Mouse (Mus musculus): ENCODE results near the gene 4930556J24Rik.
"Not testable (repeated sequence)": the region's sequence is repeated elsewhere in the genome, so short reads cannot be mapped to it uniquely, and the experiment has no call there.

The 4930556J24Rik gene

DNA sequence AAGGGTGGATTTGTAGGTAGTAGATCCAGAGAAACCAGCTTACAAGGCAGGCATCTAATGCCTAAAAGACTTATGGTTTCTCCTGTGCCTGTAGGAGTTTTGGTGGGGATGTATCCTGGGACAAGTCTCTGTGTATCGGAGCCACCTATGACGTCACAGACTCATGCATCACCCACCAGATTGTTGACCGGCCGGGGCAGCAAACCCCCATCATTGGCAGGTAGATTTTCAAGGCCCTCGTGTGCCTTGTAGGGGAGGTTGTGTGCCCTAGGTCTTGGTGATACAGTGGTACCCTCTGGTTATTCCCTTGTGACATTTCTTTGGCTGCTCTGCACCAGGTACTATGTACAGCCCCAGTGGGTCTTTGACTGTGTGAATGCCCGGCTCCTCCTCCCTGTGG lies at the start of gene 4930556J24Rik:
TSS of gene 4930556J24Rik (minus strand) at position 101 of the 400 bp plus-strand sequence.
- DNase-seq (ENCODE audit: low spot score): no peak

DNA sequence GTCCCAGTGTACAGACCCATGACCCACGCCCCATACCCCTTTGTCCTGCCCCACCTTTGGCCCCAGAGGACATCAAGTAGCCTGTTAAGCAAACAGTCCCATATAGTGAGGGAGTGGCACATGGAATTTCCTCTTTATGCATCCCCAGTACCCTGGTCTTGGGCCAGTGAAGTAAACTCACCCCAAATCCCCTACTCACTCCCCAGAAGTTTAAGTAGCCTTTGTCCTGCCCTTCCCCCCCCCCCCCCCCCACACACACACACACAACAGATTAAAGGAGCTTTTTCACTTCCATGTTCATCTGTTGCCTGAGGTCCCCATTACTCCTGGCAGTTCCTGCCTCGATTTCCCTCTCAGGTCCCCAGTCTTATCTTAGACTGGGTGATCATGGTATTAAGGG lies 46.7 kb upstream of the 4930556J24Rik start:
- DNase-seq (ENCODE audit: low spot score): no peak

DNA sequence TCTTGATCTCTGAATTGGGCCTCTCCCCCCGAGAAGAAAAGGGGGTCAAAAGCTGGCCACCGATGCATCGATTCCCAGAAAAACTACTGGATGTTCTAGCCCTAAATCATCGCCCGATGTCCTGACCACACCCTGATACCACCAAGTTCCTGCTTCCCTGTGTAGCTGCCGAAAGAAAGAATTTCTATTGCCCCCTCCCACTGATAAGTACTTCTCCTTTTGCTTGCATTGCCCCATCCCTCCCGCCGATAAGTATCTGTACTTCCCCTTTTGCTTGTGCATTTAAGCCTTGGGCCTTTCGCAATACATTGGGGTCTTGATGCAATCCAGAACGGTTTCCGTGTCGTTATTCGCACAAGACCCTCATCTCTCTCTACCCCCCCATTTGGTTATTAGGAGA lies 45.5 kb upstream of the 4930556J24Rik start:
- DNase-seq (ENCODE audit: low spot score): not testable (repeated sequence)

DNA sequence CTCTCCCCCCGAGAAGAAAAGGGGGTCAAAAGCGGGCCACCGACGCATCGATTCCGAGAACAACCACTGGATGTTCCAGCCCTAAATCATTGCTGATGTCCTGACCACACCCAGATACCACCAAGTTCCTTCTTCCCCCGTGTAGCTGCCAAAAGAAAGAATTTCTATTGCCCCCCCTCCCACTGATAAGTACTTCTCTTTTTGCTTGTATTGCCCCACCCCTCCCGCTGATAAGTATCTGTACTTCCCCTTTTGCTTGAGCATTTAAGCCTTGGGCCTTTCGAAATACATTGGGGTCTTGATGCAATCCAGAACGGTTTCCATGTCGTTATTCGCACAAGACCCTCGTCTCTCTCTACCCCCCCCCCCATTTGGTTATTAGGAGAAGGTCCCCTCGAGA lies 39.2 kb upstream of the 4930556J24Rik start:
- not testable (repeated sequence) for DNase-seq (ENCODE audit: low spot score)

DNA sequence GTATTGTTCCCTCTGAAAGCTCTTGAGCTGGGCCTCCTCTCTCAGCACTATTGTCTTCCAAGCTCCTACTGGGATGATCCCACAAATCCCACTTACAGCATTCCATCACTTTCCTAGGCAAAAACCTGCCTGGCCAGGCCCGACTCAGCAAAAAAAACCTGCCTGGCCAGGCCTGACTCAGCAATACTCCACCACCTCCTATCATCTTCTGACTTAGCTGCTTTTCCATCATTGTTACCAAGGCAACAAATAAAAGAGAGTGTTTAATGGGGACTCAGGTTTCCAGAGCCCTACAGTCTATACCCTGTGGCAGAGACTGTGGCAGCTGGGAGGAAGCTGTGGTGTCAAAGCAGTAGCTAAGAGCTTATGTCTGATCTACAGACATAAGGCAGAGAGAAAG lies 36.0 kb upstream of the 4930556J24Rik start:
- no peak for DNase-seq (ENCODE audit: low spot score)

DNA sequence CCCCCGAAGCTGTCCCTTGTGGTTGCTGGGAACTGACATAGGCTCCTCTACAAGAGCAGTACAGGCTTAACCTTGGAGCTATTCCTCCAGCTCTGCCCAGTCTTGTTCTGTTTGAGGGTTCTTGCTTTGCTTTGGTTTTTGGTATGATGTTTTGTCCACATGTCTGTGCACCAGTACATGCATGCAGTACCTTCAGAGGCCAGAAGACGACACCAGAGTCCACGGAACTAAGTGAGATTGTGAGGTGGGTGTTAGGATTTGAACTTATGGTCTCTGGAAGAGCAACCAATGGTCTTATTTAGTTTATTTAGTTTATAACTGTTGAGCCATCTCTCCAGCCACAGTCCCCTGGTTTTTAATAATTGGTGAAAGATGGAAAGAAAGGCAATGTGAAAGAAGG lies 29.9 kb upstream of the 4930556J24Rik start:
- no peak for DNase-seq (ENCODE audit: low spot score)

DNA sequence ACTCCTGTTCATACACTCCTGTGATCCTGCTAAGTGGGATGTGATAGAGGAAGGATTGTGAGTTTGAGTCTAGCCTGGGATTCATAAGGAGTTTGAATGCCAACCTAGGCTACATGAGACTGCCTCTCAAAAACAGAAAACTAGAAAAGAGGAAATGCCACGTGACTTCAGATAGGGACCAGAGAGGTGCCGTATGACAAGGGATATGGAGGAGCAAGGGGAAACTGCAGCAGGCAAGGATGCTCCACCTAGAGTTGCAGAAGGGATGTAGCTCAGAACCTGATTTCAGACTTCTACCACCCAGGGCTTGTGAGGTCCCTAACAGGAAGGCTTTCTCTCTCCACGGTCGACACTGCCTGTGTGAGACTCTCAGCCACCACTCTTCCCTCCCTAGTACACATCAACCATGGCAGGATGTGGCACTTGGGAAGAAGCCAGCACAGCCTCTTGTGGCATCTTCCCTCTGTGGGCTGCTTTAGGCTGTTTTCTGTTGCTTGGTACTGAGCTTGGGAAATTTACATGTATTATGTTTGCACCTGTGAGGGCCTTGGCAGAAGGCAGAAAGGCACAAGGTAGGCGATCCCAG lies 28.7 kb upstream of the 4930556J24Rik start:
- no peak for DNase-seq (ENCODE audit: low spot score)

DNA sequence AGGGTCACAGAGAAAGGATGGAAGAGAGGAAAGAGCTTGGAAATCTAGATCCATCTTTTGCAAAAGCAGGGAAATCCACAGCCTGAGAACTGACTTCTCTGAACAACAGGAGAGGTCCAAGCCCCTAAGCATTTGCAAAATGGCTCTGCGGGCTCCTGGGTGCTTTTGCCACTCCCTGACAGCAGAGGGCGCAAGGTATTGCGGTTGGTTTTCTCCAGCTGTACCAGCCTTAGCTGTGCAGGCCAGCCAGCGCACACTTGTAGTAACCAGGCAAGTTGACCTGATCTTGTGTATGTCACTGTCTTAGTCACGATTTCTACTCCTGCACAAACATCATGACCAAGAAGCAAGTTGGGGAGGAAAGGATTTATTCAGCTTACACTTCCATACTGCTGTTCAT lies 25.0 kb upstream of the 4930556J24Rik start:
- peak; percentile 88 for DNase-seq (ENCODE audit: low spot score)

DNA sequence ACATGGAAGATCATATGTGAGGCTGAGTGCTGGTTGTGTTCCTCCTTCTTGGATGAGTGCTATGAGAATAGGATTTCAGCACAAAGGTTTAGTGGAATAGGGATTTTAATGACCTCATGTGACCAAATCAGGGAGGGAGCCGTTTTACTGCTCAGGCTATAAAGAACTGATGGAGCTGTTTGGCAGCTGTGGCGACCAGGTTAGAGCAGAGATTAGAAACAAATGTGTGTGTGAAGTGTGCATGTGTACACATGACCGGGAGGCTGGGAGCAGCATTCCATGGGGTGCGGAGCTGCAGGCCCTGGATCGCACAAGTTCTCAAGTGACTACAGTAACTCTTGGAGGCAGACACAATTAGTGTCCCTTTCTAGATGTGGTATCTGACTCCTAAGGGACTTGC lies 23.0 kb upstream of the 4930556J24Rik start:
- DNase-seq (ENCODE audit: low spot score): no peak

DNA sequence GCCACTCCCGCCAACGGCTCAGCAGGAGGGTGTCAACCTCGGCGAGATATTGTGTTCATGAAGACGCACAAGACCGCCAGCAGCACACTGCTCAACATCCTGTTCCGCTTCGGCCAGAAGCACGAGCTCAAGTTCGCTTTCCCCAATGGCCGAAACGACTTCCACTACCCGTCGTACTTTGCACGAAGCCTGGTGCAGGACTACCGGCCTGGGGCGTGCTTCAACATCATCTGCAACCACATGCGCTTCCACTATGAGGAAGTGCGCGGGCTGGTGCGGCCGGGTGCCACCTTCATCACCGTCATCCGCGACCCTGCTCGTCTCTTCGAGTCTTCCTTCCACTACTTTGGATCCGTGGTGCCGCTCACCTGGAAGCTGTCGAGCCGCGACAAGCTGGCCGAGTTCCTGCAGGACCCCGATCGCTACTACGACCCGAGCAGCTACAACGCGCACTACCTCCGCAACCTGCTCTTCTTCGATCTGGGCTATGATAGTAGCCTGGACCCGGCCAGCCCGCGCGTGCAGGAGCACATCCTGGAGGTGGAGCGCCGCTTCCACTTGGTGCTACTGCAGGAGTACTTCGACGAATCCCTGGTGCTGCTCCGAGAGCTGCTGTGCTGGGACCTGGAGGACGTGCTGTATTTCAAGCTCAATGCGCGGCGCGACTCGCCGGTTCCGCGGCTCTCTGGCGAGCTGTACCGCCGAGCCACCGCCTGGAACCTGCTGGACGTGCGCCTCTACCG lies 21.6 kb upstream of the 4930556J24Rik start:
- DNase-seq (ENCODE audit: low spot score): no peak

DNA sequence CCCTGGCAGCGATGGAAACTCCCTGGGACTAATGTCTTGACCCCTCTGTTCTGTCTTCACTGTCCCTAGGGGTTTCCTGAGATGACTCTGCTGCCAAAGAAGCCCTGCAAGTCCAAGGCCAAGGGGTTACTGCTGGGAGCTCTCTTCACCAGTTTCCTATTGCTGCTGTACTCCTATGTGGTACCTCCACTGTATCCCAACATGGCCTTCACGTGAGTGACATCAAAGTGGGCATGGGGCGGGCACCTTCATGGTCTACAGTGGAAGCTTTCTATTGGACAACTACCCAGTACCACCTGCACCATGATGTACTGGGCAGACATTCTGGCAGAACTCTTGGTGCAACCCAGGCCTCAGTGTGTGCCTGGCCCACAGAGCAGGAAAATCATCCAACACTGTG lies 20.3 kb upstream of the 4930556J24Rik start:
- DNase-seq (ENCODE audit: low spot score): no peak

DNA sequence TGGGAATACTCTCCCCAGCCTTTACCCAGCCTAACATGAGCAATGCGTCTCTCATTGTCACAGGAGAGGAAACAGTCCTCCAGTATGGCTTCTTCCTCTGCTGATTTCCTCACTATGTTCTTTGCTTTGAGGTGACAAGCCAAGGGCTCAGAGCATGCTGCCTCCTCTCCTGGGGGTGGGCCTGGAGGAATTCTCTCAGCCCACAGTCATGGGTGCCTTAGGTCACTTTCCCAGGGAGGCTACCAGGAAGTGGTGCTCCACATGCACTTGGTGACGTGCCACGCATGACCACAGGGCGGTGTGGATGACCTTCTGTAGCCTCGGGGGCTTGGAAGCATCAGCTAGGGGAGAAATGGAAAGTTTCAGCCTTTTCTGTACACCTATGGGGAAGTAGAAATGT lies 18.9 kb upstream of the 4930556J24Rik start:
- no peak for DNase-seq (ENCODE audit: low spot score)

DNA sequence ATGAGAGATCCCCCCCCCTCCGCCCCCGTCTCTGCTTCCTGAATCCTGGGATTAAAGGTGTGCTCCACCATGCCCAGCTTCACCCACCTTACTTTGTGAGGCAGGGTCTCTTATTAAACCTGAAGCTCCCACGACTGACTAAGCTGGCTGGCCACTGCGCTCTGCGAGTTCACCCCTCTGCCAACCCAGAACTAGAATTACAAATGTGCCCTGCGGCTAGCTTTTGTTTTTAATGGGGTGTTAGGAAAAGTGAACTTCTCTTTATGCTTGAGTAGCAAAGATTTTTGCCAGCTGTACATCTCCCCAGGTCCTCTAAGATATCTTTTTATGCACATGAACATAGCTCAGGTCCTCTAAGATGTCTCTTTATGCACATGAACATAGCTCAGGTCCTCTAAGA lies 17.3 kb upstream of the 4930556J24Rik start:
- no peak for DNase-seq (ENCODE audit: low spot score)

DNA sequence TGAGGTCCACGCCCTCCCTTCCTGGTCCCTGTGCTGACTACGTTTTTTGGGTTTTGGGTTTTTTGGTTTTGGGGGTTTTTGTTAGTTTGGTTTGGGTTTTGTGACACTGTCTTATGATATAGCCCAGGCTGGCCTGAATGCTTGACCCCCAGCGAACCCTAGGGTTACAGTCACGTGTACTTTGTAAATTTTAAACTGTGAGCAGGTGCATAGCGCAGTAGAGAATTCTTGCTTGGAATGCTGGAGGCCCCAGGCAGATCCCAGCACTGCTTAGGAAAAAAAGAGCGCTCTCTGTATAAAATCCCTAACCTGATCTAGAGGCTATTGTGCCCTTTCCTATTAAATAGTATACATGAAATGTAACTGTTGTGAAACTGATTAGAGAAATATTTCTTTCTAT lies 16.6 kb upstream of the 4930556J24Rik start:
- DNase-seq (ENCODE audit: low spot score): no peak

DNA sequence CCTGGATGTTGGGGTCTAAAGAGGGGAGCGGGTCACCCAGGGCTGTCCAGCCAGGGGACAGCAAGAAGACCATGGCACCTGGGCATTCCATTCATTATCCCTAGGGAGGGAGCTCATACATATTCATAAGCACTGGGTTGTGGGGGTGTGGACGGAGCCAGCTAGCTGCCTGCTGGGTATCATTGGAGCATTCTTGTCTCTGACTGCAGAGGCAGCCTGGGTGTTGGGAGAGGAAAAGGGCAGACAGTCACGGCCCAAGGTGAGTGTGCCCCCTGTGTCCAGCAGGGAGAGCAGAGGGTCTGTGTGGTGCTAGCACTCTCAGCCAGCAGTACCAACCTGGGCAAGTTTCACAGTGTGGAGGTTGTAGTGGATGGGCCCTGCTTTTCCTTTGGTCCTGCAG lies 13.2 kb upstream of the 4930556J24Rik start:
- DNase-seq (ENCODE audit: low spot score): no peak

DNA sequence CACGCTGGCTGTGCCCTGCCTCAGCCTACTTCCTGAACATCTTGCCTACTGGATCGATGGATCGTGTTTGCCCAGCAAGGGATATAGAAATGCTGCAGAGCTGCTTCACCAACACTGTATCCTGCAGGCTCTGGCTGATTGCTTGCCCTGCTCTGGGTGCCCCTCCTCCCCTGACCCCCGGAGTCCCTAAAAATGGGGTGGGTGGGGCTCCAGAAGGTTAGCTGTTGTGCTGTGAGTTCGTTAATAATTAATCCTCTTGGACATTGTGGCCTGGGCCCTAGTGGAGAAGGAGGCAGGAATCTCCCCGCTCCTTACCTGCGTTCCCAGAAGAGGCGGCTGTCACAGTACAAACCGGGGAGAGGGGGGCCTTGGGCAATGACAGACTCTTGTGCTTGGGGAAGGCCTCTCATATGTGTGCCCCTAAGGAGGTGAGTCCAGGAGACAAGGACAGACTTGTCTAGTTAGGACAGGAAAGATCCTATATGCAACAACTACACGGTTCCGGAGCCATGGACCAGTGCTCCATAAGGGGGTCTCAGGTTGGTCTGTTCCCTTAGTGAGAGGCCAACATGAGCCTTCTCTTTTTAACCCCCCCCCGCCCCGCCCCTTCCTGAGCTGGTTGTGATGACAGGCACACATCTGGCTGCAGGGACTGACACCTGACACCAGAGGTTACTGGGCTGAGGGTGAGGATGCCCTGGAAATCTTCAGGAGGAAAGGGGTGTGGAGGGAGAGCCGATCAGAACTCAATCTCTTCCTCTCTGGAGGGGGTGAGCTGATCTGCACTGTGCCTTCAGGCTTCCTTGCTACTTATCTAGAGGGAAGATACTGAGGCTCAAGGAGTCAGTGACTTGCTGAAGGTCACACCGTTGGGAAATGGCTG lies 7.5 kb upstream of the 4930556J24Rik start:
- peak; percentile 18 for DNase-seq (ENCODE audit: low spot score)

DNA sequence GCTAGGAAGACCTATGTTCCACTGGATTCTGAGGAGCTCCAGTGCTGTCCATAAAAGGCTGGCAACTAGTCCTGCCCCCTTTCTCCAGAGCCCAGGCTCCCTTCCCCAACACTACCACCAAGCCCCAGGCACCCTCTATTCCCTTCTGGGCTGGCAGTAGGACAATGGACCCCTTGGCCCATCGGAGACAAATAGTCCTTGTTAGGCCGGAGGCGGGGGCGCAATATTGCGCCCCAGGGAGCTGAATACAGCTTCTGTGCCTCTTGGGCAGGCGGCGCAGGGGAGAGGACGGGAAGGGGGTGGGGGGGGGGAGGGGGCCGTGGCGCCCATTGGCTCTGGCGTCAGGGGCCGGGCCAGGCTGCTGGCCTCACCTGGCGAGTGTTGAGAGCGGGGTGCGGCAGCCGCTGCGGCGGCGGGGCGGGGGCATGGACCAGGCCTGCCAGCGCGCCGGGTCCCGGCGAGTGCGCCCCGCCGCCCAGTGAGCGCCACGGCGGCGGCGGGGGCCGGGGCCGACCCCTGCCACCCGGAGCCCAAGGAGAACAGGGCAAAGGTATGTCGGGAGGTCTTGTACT lies 6.8 kb upstream of the 4930556J24Rik start, which contains the start of gene Gal3st1:
TSS of gene Gal3st1 (plus strand) at position 346 of the 572 bp plus-strand sequence.
- DNase-seq (ENCODE audit: low spot score): no peak

DNA sequence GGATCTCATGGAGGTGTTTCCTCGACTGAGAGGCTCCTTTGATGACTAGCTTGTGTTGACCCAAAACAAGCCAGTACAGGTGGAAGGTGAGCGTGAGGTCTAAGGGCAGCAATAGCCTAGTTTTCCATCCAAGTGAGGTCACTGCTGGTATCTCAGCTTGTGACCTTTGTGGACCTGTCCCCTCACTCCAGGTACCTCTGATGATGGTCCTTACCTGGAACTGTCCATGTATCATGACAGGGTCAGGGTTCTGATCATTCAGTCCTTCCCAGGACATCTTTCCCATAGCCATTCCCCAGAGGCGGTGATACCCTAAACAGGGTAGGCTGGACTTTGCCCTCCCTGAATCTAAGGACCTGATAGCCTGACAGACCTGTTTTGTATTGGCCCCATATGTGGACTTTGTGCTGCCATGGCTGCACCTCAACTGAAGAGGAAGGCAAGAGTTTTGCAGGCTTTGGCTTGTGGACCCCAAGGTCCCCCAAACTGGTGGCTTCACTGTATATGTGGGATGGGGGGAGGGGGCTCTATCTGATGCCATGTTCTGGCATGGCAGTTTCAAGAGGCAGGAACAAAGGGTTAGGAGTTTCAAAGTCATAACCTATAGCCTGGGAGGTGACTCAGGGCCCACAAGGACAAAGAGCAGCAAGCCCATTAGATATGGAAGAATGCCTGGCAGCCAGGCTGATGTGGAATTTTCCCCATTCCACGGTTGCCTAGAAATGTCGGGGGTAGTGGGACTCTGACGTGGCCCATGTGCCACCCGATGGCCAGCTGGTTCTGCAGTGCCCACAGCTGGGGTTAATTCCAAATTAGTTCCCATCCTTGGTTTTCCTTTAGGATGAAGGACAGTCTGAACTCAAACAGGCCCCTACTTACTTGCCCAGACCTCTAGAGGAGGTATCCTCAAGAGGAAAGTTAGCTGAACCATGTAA lies 6.0 kb upstream of the 4930556J24Rik start:
- DNase-seq (ENCODE audit: low spot score): no peak

DNA sequence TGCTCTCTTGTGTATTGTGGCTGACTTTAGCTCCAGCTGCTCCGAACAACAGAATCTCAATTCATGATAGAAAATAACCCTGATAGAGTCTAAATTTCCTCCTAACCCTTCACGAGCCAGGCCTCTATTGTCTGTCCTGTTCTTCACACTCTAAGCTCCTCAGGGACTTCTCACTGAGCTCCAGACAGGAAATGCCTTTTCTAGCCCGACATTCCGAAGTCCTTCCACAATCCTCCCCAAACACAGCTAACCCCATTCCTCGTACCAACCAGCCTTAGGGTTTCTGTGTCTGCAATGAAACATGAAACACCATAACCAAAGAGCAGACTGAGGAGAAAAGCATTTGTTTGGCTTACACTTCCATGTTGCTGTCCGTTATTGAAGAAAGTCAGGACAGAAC lies 5.0 kb upstream of the 4930556J24Rik start:
- DNase-seq (ENCODE audit: low spot score): no peak

DNA sequence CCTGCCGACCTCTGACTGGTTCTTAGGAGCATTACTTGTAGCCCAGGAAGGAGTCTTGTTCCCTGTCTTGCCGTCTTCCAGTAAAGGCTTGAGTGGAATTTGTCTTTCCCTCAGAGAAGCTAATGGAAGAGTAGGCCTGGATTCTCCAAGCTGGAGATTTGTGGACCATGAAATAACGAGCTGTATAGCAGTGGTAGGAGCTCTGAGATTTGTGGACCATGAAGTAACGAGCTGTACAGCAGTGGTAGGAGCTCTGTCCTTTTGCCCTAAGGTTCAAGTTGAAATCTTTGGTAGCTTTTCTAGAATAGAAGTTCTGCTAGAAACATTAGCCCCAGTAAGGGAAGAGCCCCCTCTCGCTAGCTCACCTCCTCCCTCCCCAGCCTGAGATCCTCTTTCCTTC lies 1.8 kb upstream of the 4930556J24Rik start:
- DNase-seq (ENCODE audit: low spot score): no peak

DNA sequence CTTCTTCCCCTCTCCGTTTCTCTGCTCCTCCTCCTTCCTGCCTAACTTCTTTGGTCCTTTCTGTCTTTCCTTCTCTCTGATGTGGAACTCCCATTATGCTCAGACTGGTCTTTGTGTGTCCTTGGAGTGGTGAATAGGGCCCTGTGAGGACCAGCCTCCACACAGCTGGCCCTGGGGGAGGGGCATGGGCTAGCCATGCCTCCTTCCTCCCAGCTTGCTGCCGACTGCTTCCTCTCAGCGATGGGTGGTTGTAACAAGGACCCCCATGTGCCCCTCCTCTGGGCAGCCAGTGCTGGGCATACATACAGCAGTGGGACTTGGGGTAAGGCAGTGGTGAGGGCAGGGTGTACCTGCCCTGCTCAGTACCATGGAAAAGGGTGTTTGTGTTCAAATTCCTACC lies 2.3 kb downstream of the 4930556J24Rik start:
- no peak for DNase-seq (ENCODE audit: low spot score)

All from retina, embryonic 14.5 days (tissue).